Mouse (Mus musculus) testis, adult 2 months (tissue): Measurements from ENCODE around the gene Fam221b.

Experiments used
- CTCF ChIP-seq: fragments of 200-500 bp; IDR thresholded peaks from 2 replicates; pipeline ENCODE4 v1.5.1; 2012; ENCODE audit warnings: low read depth, mild to moderate bottlenecking, inconsistent platforms, low read length, moderate library complexity; ENCODE audit not compliant: control insufficient read depth, insufficient read depth, insufficient replicate concordance
- POLR2A ChIP-seq: fragments of 200-500 bp; IDR thresholded peaks from 2 replicates; pipeline ENCODE4 v1.6.1; 2012; ENCODE audit warnings: low read depth, mild to moderate bottlenecking, inconsistent platforms, low read length, moderate library complexity; ENCODE audit not compliant: control insufficient read depth

DNA sequence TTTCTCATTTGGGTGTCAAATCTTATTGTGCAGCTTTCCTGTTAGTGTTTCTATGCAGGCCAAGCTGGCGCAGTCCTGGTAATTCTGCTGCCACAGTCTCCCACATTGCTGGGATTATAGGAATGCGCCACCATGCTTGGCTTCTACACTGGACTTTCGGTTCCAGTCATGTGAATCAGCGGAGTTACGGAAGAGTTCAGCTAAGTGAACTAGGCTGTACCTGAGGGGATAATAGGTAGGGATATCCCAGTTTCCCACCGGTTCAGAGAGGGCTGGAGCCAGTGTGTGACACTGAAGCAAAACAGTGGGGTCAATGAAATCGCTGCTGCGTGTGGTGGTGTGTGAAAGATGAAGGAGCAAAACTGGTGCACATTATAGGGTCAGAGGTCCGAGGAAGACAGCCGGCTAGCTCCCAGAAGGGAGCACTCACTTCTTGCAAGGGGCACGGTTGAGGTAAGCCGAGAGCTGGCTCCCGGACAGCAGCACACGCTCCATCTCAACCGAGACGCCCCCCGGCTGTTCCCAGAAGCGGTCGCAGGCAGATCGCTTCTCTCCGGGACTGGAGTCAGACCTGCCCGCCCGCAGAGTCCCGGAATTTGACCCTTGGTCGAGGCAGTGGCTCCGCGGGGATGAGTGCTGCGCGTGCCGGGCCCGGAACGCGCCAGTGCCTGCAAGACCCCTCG, 13.1 kb downstream of the Fam221b start:
- TF ChIP-seq CTCF (no peak), POLR2A (no peak)
